Mouse (Mus musculus): ENCODE data around the gene Nectin2.

DNA sequence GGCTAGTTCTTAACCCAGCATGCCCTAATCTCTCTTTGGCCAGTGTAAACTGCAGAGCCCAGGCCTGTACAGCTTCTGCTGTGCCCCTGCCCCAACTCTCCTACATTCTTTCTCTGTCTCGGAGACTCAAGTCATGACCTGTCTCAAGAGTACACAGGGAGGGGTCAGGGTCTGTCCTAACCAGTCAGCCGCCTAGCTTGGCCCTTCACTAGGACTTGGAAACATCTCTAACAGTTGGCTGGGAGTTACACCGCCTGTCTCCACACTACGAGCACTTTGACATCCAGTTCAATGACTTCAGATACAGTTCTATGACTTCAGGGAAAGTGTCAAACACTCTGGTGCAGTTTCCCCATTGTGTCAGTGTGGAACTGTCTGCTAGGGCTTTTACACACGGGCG lies 58.8 kb downstream of the Nectin2 start:
- TF ChIP-seq CTCF (IDR thresholded peaks at IDR 0.05; ENCODE audit: borderline replicate concordance, control insufficient read depth, extremely low read depth, insufficient read depth, low read length, poor library complexity), result no peak
- no peak for TF ChIP-seq POLR2A (IDR thresholded peaks at IDR 0.05; ENCODE audit: control insufficient read depth, extremely low read depth, insufficient read depth, low read length, poor library complexity)
